Mouse (Mus musculus) c-Kit-positive CD71-positive TER-119-positive erythroid progenitor cells, embryonic 14.5 days (primary cell): ENCODE measurements around the gene Gpr158.

Experiments
- DNase-seq: peaks from one replicate; pipeline ENCODE4 v3.0.0-alpha.2; 2013; ENCODE audit warnings: low spot score

Gene Gpr158

GRCm38 (mm10) chr2:21632136-21632535, 264.8 kb downstream of the Gpr158 start:
- no peak for DNase-seq

- no peak for DNase-seq
These were observed 298.4 kb downstream of the Gpr158 start for GRCm38 (mm10) chr2:21665721-21666120.

GRCm38 (mm10) chr2:21676084-21676838, 308.9 kb downstream of the Gpr158 start:
- DNase-seq, result no peak

GRCm38 (mm10) chr2:21676839-21677123, 309.4 kb downstream of the Gpr158 start:
- no peak for DNase-seq

GRCm38 (mm10) chr2:21680735-21681270, 313.5 kb downstream of the Gpr158 start:
- no peak for DNase-seq

GRCm38 (mm10) chr2:21684736-21685135, 317.4 kb downstream of the Gpr158 start:
- DNase-seq, result no peak

- no peak for DNase-seq
These were observed 325.8 kb downstream of the Gpr158 start for GRCm38 (mm10) chr2:21693128-21693527.

GRCm38 (mm10) chr2:21693807-21694594, 326.7 kb downstream of the Gpr158 start:
- no peak for DNase-seq

- DNase-seq, result no peak
These were observed 360.7 kb downstream of the Gpr158 start for GRCm38 (mm10) chr2:21728075-21728474.

GRCm38 (mm10) chr2:21783721-21784120, 416.4 kb downstream of the Gpr158 start:
- no peak for DNase-seq

- DNase-seq, result no peak
These were observed 425.8 kb downstream of the Gpr158 start for GRCm38 (mm10) chr2:21793156-21793555.

- no peak for DNase-seq
These were observed 432.3 kb downstream of the Gpr158 start for GRCm38 (mm10) chr2:21799616-21800015.

GRCm38 (mm10) chr2:21800045-21800444, 432.7 kb downstream of the Gpr158 start:
- no peak for DNase-seq

- DNase-seq, result no peak
These were observed 441.2 kb downstream of the Gpr158 start for GRCm38 (mm10) chr2:21808510-21808909.

GRCm38 (mm10) chr2:21810431-21810830, 443.1 kb downstream of the Gpr158 start:
- DNase-seq, result no peak

GRCm38 (mm10) chr2:21864061-21864460, 496.7 kb downstream of the Gpr158 start:
- no peak for DNase-seq
